Mouse (Mus musculus) 3134 (cell line): ENCODE results near the gene Nxph1.
A peak's percentile ranks its signal among the peaks of the same experiment; 100 is the strongest.

Experiments used
- DNase-seq: peaks from one replicate; pipeline ENCODE4 v3.0.0-alpha.2; 2011; ENCODE audit warnings: low spot score; ENCODE audit not compliant: insufficient read length; ENCODE audit errors: extremely low read depth

Gene Nxph1

DNA sequence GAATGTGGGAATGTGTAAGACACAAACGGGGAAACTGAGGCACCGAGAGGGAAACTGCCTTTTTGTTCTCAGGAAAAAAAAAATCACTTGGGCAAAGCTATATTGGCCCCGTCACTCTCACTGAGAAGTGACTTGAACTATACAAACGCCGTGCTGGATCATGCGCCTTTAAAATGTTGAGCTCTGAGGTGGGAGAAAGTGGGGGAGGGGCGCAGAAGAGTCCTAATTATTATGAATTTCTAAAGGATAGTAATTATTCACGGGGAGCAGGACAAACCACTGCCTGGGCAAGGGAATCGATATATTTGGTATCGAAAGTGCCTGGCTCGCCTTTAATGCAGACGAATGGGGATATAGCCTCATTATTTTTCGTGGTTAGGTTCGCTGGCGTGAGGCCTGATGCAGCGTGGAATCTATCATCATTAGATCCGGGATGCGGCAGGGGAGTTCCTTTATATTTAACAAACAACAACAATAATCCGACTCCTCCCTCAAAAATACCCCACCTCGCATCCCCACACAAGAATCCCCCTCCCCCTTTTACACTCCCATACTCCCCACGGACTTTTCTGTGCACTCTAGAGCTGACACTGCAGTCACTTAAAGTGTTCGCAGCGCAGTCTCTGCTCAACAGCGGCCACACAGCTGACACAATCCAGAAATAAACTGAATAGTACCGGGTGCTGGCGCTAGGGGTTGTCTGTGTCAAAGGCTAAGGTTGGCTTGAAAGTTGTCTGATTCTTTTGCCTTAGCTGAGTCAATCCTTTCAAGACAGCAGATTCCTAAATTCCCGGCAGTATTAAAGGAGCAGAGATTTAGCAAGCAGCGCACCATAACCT is 10.1 kb downstream of the Nxph1 start:
- no peak for DNase-seq

DNA sequence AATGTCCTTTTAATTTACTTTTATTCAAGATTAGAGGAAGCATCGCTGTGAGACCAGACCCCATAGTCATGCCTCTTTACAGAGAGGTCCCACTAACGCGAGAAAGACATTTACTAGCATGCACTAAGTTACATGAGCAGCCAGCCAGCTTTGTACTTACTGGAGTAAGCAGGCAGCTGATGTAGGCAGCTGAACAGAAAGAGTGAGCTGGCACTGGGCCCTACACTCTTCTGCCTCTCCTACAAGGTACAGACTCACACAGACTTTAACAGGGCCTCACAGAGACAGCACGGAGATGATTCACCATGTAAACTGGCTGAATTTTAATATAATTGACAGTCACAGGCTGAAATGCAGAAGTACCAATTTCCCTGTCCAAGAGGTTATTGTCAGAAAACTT is 11.6 kb downstream of the Nxph1 start:
- DNase-seq, result no peak

DNA sequence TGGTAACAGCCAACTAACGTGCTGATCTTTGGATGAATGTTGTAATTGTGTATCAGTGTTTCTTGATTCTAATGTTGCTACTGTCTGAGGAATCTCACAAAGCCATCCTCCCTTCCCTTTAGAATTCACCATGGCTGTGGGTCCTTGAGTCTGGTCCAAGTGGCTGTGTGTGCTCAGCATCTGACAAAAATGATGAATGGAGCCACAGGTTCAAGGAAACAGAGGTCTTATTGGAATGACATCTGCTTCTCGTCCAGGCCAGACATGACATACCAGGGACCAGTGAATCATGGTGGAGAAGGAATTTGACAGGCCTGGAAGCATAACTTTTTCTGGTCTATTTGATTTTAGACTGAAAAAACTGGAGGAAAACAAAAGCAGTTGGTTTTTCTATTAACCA is 22.3 kb downstream of the Nxph1 start:
- no peak for DNase-seq

DNA sequence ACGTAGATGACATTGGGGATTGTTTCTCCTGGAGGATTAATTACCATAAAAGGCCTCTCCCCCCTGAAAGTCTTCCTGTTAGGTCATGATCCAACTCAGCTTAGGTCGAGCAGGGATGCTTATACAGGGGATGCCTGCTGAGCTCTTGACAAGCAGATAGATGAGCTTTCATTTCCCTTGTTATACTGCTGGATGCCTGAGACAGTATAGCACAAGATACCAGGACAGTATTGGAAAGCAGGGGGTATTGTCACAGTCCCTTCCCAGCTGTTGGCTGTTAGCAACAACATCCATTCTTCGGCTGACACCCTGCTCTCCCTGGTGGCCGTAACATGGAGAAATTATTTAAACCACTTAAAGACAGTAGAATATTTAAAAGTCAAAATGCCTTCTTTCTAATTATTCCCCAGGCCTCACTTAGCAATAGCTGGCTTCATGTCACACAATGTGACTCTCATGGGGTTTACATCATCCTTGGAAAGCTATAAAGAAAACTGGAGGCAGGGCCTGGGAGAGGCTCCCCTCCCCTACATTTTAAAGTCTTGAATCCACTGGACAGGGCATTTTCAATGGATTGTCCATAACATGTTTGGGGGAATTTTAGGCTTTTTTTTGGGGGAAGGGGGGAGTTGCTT is 31.1 kb downstream of the Nxph1 start:
- DNase-seq, result no peak

DNA sequence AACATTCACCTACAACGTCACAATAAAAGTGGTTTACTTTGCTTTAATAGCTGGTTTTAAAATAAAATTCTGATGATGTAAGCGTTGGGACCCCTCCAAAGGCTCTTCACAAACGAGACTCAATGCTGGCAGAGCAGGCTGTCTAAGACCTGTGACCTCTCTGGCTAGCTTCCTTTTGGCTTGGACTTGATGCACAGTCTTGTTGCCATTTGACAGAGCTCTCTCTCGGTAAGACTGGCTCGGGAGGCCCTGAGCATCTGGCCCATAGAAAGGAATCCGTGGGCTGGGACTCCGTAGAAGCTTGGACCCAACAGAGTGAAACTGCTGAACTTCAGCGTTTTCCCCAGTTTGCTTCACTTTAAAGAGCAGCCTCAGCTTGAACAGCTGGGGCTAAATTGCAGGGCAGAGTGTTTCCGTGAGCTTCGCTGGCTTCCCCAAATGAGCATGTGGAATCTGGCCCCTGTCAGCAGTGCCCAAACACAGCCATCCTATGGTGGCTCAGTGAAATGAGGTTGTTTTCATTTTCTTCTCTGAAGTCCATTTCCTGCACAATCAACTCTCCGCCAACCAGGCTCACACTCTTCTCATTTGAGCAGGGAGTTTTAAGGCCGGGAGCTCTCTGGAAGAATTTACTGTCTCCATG is 48.2 kb downstream of the Nxph1 start:
- peak; percentile 28 for DNase-seq

DNA sequence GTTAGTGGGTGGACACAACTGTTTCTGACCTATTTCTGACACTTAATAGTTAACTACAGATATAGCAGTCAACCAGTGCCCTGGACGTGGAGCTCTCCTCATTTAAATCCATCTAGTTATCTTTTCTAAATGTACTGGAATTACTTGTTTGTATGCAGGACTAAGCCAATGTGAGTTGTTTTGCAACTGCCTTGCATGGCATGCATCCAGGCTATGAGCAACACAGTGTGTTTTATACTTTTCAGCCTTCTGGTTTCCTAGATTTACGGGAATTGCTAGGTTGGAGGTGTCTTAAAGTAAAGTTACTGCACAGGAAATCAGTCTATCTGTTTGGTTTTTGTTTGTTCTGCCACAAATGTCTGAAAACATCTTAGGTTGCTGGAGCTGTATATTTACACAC is 49.1 kb downstream of the Nxph1 start:
- no peak for DNase-seq

DNA sequence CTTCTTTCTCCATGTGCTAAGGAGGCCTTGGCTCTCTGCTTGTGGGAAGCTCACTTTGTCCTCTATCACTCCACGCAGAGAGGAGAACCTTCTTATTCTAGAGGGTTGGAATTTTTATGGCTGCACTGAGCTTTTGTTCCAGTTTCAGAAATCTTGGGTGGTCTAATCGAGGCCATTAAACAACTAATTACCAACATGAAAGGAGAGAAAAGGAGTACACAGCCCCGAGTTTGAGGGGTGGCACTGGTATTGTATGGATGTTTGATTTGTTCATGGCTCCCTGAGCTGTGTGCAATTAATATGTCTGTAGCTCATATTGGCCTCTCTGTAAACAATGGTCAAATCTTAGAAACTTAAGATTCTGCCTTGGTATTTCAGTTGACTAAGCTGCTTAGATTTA is 54.5 kb downstream of the Nxph1 start:
- DNase-seq, result no peak

DNA sequence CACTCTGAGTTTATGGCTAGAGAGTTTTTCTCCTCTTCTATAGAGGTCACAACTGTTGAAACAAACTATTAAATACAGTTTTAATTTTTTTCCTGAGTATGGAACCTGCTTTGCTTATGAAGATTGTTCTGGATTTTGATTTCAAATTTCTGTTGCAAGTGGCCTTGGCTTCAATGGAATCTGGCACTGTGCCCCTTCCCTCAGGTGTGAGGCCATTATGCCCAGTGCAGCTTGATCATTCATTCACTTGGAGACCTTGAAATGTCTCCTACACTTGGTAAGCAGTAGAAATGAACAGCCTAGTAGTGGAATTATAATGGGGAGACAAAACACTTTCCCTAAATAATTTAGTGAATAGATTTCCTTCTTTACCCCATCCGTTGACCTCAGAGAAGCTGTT is 78.4 kb downstream of the Nxph1 start:
- no peak for DNase-seq

DNA sequence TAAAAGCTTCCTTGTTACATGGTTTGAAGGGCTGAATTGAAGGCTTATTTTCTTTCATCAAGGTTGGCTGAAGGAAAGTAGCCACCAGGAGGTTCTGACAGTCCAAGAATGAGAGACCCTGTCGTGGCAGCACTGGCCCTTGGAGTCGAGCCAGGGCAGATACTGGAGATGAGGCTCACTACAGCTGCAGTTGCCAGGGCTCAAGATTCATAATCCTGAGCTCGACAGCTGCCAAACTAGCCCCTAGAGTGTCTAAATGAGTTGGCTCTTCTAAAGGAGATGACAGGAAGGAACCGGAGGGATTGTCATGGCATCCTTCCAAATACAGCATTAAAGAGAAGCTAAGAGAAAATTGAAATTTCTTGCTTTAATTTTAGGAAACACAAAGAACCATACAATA is 78.9 kb downstream of the Nxph1 start:
- DNase-seq, result no peak

DNA sequence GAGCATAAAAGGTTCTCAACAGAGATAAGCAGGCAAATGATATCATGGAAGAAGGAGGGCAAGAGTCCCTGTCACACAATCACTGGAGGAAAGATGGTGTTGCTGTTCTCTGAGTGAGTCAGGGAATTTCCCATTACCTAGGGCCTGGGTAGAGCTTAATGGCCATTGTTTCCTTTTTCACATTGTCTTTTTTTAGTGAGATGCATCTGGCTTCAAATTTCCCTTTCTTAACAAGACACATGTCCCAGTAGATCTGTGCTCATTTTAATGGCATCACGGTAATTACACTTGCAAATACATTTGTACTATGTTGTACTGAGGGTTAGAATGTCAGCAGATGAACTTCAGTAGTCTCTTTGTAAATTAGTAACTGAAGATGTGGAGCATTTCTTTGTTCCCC is 80.3 kb downstream of the Nxph1 start:
- DNase-seq, result no peak

DNA sequence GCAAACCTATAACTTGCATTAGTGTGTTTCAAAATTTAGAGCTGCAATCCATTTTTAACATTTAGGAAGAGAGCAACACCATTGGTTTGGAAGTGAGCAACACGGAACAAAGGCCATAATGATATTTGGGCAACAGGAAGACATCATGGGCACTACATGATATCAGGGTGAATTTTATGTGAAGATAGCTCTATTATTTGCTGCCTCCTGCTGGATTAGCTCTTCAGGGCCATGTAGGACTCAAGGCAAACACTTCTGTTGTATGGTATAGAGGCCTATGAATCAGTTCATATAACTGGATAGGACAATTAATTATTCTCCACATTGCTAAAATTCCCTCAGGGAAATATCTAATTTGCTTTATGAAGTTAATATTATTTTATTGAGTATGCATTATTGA is 91.1 kb downstream of the Nxph1 start:
- DNase-seq, result no peak

DNA sequence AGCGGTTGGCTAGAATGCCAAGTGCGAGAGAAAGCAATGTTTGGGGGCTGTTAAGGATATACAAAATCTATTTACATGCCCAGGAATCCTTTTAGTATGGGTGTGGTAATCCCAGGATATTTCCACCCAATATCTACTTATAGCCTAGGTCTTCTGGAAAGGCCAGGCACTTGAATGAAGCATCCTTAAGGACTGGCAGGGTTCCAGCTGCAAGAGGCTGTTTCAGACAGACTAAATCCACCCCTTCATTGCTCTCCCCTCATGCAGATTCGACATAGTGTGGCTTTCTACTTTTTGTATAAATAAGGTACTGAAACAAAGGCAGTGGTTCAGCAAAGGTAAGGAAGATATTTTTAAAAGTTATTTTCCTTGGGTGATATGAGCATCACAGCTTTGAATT is 92.8 kb downstream of the Nxph1 start:
- DNase-seq, result no peak

DNA sequence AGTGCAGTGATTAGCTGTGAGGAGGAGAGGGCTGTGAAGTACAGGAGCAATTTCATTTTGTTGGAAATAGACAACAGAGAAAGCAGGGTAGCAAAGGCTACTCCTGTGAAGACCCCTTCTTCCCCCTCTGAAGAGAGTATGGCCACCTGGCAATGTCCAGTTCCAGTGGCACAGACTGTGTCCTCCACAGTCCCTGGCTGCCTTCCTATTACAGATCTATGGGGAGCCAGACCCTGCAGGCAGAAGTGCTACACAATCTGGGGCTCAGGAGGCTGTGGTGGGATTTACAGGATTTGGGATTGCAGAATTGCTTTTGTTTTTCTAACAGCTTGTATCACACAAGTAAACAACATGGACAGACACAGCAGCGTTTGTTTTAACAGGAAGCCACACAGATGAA is 94.2 kb downstream of the Nxph1 start:
- no peak for DNase-seq

DNA sequence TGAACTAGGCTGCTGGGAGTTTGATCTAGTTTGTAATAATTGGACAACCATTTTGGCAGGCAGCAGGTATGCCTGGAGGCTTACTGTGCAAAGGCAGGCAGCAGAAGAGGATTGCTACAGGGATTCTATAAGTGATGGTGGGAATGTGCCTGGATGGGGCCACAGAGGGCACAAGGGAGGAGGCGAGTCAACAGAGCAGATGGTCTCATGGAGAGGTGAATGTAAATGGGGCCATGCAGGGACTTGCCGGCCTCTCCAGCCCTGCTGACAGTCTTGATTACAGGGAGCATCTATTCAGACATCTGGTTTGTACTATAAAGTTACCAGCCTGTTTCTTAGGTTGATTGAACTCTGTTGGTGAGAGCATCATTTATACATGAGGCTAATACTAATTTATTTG is 98.6 kb downstream of the Nxph1 start:
- DNase-seq, result no peak

DNA sequence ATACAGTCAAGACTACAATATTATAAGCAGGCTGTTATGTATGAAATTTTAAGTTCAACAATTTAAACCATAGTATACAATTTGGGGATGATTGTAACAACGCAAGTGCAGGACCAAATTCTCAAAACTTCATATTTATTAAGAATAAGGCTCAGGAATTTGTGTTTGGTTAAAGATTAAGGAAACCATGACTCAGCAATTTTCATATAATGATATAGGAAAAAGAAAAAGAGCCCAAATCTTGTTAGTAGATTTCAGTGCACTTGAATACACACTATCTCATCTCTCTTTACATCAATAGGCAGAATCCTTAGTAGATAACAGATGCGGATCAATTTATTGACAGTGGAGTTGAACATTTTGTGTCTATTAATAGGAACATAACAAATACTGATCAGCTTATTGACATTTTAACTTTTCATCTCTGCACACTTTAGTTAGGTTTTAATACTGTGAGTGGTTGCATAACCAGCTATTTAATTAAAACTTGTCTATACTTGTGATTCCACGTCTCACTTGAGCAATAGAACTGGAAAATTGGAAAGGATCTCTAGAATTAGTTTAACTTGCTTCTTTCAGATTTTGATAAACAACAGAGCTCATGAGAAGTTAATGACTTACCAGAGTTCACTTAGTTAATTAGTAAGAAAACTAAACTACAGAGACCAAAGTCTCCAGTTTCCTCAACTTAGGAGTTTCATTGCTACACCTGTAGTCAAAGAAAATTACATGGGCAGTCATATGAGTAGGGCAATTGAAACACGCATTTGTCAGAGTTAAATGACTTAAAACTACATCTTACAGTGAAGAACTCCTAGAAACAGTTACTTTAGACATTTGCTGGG is 113.3 kb downstream of the Nxph1 start:
- DNase-seq, result no peak

DNA sequence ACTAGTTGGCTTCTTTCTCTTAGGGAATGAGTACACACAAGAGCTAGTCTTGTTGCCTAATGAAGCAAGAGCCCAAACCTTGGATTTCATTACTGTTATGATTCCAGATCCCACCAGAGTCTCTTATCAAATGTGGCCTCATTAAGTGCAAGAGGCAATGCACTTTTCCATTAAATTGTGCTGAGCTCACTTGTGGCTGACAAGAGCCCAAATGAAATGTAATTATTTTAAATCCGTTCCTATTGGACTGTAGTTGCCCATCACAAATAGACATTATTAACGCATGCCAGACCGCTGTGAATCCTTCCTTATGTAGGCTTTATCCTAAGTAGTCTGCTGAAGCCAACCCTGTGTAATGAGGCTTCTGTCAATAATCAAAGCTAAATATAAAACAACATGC is 118.2 kb downstream of the Nxph1 start:
- no peak for DNase-seq

DNA sequence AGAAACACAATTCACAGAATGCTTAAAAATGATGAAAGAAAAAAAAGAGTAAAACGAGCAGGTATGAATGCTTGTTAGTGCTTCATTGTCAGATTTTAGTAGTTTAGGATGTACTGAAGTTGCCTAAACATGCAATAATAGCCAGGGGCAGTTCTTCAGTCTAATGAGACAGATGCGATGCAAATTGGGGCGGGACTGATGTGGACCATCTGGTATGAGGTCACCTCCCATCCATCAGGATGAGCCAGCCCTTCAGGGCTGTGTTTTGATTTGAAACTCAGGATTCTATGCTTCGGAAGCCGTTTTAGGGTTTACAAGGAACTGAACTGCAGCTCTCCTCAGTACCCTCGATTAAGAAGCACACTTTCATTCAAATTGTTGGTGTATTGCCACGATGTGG is 121.7 kb downstream of the Nxph1 start:
- no peak for DNase-seq

DNA sequence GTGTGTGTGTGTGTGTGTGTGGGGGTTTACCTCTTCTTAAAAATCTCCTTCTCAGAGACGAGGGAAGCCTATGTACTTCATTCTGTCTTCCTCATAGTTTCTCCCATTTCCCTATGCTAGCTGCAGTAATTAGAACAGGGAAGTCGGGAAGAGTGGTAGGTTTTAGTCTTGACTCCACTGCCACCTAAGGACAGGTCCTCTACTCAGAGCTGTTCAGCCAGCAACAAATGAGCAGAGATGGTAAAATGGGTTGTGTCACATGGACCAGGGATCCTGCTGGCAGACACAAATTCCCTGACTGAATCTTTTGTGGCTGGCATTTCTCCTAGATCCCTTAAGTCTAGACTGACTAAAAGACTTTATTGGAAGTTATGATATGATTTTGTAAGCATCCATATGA is 128.2 kb downstream of the Nxph1 start:
- no peak for DNase-seq

DNA sequence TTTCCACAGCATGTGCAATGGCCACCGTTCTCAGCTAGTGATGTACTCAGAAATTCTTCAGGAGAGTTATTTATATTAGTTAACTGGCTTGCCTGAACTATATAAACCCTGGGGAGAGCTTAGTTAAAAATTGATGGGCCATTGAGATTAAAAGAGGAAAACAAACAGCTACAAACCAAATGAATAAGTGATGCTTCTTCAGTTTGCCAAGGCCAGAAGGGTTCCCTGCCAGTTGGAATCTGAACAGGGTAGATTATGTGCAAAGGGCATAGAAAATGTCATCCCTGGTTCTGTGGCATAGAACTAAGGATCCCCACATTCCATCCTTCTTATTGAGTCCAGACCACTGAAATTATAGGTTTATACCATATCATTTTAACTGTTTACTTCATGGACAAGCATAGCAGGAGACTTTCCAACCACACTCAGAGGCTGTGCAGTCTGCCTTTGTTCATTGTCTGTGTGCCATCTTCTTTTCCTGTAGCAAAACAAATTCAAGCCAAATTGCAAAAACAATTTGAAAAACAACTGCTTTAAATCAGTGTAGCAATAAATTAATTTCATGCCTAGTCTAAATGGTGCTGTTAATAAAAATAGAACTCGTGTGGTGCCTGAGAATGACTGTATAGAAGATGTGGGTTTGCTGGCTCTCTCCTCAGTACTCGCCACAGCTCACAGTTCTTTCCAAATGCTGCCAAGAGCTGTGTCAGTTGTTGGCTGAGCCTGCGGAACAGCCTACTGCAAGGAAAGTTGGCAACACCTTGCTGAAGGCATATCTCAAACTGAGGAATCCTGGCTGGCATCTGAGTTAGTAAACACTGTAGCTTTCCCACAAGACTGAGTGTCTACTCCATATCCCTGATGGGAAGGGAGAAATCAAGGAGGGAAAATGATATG is 129.8 kb downstream of the Nxph1 start:
- DNase-seq, result no peak

DNA sequence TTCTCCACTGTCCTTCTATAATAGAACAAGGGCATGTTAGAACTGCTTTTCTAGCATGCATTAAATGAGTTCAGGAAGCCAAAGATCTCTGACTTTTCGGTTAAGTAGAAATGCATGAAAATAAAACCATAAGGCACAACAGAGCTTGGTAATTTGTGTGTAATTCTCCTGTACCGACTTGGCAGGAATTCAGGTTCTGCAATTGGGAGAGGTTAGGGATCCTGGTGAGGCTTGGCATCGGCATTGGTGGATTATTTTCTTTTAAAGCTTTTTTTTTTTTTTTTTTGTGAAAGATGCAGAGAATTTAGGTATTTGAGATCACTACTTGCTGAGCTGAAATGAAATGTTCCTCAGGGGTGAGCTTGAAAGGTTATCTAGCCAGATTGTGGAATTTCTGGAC is 135.6 kb downstream of the Nxph1 start:
- DNase-seq, result no peak
